Mouse (Mus musculus): ENCODE measurements around the gene Gm10134.

Gm10134 gene

GRCm38 (mm10) chr2:28532938-28533771 is 27.3 kb downstream of the Gm10134 start:
- peak; percentile 86 for DNase-seq (ENCODE audit: low read depth, low spot score)

- DNase-seq (ENCODE audit: low read depth, low spot score): no peak
Measured at GRCm38 (mm10) chr2:28533901-28534435, 28.1 kb downstream of the Gm10134 start.

- DNase-seq (ENCODE audit: low read depth, low spot score): no peak
Measured at GRCm38 (mm10) chr2:28534436-28535262, 28.8 kb downstream of the Gm10134 start.

- DNase-seq (ENCODE audit: low read depth, low spot score): no peak
Measured at GRCm38 (mm10) chr2:28535263-28535540, 29.3 kb downstream of the Gm10134 start.

- no peak for DNase-seq (ENCODE audit: low read depth, low spot score)
Measured at GRCm38 (mm10) chr2:28535650-28536049, 29.8 kb downstream of the Gm10134 start.

- DNase-seq (ENCODE audit: low read depth, low spot score): no peak
Measured at GRCm38 (mm10) chr2:28536166-28536565, 30.3 kb downstream of the Gm10134 start.

- no peak for DNase-seq (ENCODE audit: low read depth, low spot score)
Measured at GRCm38 (mm10) chr2:28536766-28537633, 31.1 kb downstream of the Gm10134 start.

- DNase-seq (ENCODE audit: low read depth, low spot score): no peak
Measured at GRCm38 (mm10) chr2:28537634-28537920, 31.7 kb downstream of the Gm10134 start.

- no peak for DNase-seq (ENCODE audit: low read depth, low spot score)
Measured at GRCm38 (mm10) chr2:28537995-28538816, 32.3 kb downstream of the Gm10134 start.

- DNase-seq (ENCODE audit: low read depth, low spot score): no peak
Measured at GRCm38 (mm10) chr2:28538817-28539128, 32.9 kb downstream of the Gm10134 start.

GRCm38 (mm10) chr2:28539206-28539605 is 33.3 kb downstream of the Gm10134 start:
- DNase-seq (ENCODE audit: low read depth, low spot score): no peak

GRCm38 (mm10) chr2:28539949-28540348 is 34.1 kb downstream of the Gm10134 start:
- no peak for DNase-seq (ENCODE audit: low read depth, low spot score)

GRCm38 (mm10) chr2:28540587-28541227 is 34.8 kb downstream of the Gm10134 start:
- no peak for DNase-seq (ENCODE audit: low read depth, low spot score)

GRCm38 (mm10) chr2:28543894-28544293 is 38.0 kb downstream of the Gm10134 start:
- DNase-seq (ENCODE audit: low read depth, low spot score): no peak

- DNase-seq (ENCODE audit: low read depth, low spot score): no peak
Measured at GRCm38 (mm10) chr2:28545976-28546375, 40.1 kb downstream of the Gm10134 start.

- no peak for DNase-seq (ENCODE audit: low read depth, low spot score)
Measured at GRCm38 (mm10) chr2:28546560-28546959, 40.7 kb downstream of the Gm10134 start.

- no peak for DNase-seq (ENCODE audit: low read depth, low spot score)
Measured at GRCm38 (mm10) chr2:28547237-28548172, 41.6 kb downstream of the Gm10134 start.

GRCm38 (mm10) chr2:28549157-28549556 is 43.3 kb downstream of the Gm10134 start:
- DNase-seq (ENCODE audit: low read depth, low spot score): no peak

GRCm38 (mm10) chr2:28552301-28552700 is 46.4 kb downstream of the Gm10134 start:
- DNase-seq (ENCODE audit: low read depth, low spot score): no peak
